Mouse (Mus musculus): ENCODE results near the gene Sp6. TPM values are rescaled to one million over a fixed set of nuclear protein-coding genes. Genes with fewer than 3 reads are reported as not detected.

The Sp6 gene
- polyA plus RNA-seq, 1 experiment, result 12.4 TPM

DNA sequence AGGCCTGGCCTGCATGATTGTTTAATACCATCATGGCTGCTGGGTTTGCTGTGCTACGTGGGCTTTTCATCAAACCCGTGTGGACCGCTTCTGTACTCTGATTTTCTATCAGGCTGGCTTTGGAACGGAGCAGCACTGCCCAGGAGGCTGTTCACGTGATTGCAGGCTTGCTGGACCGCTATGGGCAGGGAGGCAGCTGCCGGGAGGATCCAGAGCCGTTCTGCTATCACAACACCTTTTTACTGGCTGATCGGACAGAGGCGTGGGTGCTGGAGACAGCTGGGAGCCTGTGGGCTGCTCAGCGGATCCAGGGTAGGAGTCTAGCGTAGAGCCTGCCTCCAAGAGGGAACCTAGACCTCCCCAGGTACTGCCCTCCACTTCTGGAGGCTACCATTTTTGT is 18.8 kb downstream of the Sp6 start:
- Histone ChIP-seq H3K9ac (ENCODE audit: low read depth, poor library complexity, severe bottlenecking) (no peak overlapping the region), H3K4me1 (ENCODE audit: control insufficient read depth, insufficient read depth, low read length) (no peaks in the 10 kb centered on the region), H3K27ac (ENCODE audit: insufficient read depth, low read length) (no peak overlapping the region), H3K4me3 (ENCODE audit: low read depth, low read length) (no peak overlapping the region), H3K36me3 (ENCODE audit: control insufficient read depth, insufficient read depth, low read length, poor library complexity, severe bottlenecking) (no peaks in the 10 kb centered on the region), H3K9me3 (replicated peaks; ENCODE audit: control insufficient read depth, insufficient read depth, low read length, poor library complexity, severe bottlenecking) (no peaks in the 10 kb centered on the region), H3K27me3 (ENCODE audit: control insufficient read depth, insufficient read depth, low read length, poor library complexity, severe bottlenecking) (no peaks in the 10 kb centered on the region)
- TF ChIP-seq CTCF (IDR thresholded peaks at IDR 0.05; ENCODE audit: low read depth, low read length), result no peak
- TF ChIP-seq POLR2A (IDR thresholded peaks at IDR 0.05; ENCODE audit: insufficient read depth, low read length), result no peak
- no peak for TF ChIP-seq EP300 (IDR thresholded peaks at IDR 0.05; ENCODE audit: insufficient read depth, low read depth, low read length)

DNA sequence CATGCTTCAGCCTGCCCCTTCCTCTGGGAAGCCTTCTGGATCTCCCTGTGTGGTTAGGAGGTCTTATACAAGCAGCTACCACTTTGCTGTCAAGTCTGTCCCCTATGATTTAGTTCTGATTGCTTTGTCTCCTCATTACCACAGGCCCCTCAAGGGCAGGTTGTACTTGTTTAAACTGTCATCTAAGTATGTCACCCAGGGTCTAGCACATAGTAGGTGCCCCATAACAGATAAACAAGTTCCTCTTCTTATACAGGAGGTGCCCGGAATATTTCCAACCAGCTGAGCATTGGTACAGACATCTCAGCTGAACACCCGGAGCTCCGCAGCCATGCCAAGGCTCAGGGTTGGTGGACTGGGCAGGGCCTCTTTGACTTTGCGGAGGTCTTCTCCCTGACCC is 19.3 kb downstream of the Sp6 start:
- H3K36me3 ChIP-seq (ENCODE audit: control insufficient read depth, insufficient read depth, low read length, poor library complexity, severe bottlenecking), result no peaks in the 10 kb centered on the region
- H3K9me3 ChIP-seq (replicated peaks; ENCODE audit: control insufficient read depth, insufficient read depth, low read length, poor library complexity, severe bottlenecking), result no peaks in the 10 kb centered on the region
- no peaks in the 10 kb centered on the region for H3K4me1 ChIP-seq (ENCODE audit: control insufficient read depth, insufficient read depth, low read length)
- no peak overlapping the region for H3K9ac ChIP-seq (ENCODE audit: low read depth, poor library complexity, severe bottlenecking)
- TF ChIP-seq EP300 (IDR thresholded peaks at IDR 0.05; ENCODE audit: insufficient read depth, low read depth, low read length) (no peak), POLR2A (IDR thresholded peaks at IDR 0.05; ENCODE audit: insufficient read depth, low read length) (no peak), CTCF (IDR thresholded peaks at IDR 0.05; ENCODE audit: low read depth, low read length) (no peak)
- H3K4me3 ChIP-seq (ENCODE audit: low read depth, low read length), result no peak overlapping the region
- no peak overlapping the region for H3K27ac ChIP-seq (ENCODE audit: insufficient read depth, low read length)
- H3K27me3 ChIP-seq (ENCODE audit: control insufficient read depth, insufficient read depth, low read length, poor library complexity, severe bottlenecking), result no peaks in the 10 kb centered on the region

DNA sequence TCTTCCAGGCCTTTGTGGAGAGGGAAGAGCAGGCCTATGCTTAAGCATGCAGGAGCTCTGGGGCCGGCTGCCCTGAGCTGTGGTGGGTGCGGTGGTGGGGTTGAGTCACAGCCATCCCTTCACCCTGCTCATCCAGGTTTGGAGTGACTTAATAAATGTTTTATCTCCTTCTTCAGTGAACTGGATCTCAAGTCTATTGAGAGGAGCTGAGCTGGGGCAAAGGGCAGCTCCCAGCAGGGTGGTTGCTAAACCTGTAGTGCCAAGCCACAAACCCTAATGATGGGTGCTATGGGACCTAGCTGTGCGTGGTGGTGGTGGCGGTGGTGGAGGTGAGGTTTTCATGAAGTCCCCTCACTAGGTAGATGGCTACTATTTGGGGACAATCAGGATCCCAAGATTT is 20.6 kb downstream of the Sp6 start:
- Histone ChIP-seq H3K9me3 (replicated peaks; ENCODE audit: control insufficient read depth, insufficient read depth, low read length, poor library complexity, severe bottlenecking) (no peaks in the 10 kb centered on the region), H3K4me3 (ENCODE audit: low read depth, low read length) (no peak overlapping the region), H3K4me1 (ENCODE audit: control insufficient read depth, insufficient read depth, low read length) (no peaks in the 10 kb centered on the region), H3K9ac (ENCODE audit: low read depth, poor library complexity, severe bottlenecking) (no peak overlapping the region), H3K36me3 (ENCODE audit: control insufficient read depth, insufficient read depth, low read length, poor library complexity, severe bottlenecking) (no peaks in the 10 kb centered on the region), H3K27ac (ENCODE audit: insufficient read depth, low read length) (no peak overlapping the region), H3K27me3 (ENCODE audit: control insufficient read depth, insufficient read depth, low read length, poor library complexity, severe bottlenecking) (no peaks in the 10 kb centered on the region)
- TF ChIP-seq CTCF (IDR thresholded peaks at IDR 0.05; ENCODE audit: low read depth, low read length), result no peak
- no peak for TF ChIP-seq POLR2A (IDR thresholded peaks at IDR 0.05; ENCODE audit: insufficient read depth, low read length)
- no peak for TF ChIP-seq EP300 (IDR thresholded peaks at IDR 0.05; ENCODE audit: insufficient read depth, low read depth, low read length)

DNA sequence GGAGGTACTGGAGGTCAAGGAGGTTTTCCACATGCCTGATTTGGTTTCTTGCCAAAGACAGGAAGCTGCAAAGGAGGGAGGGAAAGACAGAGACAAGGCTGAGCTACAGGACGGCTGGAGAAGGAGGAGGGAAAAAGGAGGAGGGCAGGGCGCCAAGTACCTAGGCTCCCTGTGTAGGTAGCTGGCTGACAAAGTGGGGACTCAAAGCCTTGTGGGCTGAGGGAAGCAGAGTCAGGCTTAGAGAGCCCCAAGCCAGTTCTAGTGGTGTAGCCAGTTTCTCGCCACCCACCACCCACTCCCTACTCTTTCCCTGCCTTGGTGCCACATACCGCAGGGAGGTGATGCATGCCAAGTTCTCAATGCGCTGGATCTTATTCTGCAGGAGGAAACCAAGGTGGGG is 22.9 kb downstream of the Sp6 start:
- no peak overlapping the region for H3K9ac ChIP-seq (ENCODE audit: low read depth, poor library complexity, severe bottlenecking)
- no peak overlapping the region for H3K27ac ChIP-seq (ENCODE audit: insufficient read depth, low read length)
- no peak overlapping the region for H3K4me3 ChIP-seq (ENCODE audit: low read depth, low read length)
- H3K27me3 ChIP-seq (ENCODE audit: control insufficient read depth, insufficient read depth, low read length, poor library complexity, severe bottlenecking), result no peaks in the 10 kb centered on the region
- no peaks in the 10 kb centered on the region for H3K4me1 ChIP-seq (ENCODE audit: control insufficient read depth, insufficient read depth, low read length)
- no peaks in the 10 kb centered on the region for H3K9me3 ChIP-seq (replicated peaks; ENCODE audit: control insufficient read depth, insufficient read depth, low read length, poor library complexity, severe bottlenecking)
- no peaks in the 10 kb centered on the region for H3K36me3 ChIP-seq (ENCODE audit: control insufficient read depth, insufficient read depth, low read length, poor library complexity, severe bottlenecking)
- TF ChIP-seq POLR2A (IDR thresholded peaks at IDR 0.05; ENCODE audit: insufficient read depth, low read length) (no peak), CTCF (IDR thresholded peaks at IDR 0.05; ENCODE audit: low read depth, low read length) (no peak), EP300 (IDR thresholded peaks at IDR 0.05; ENCODE audit: insufficient read depth, low read depth, low read length) (no peak)

DNA sequence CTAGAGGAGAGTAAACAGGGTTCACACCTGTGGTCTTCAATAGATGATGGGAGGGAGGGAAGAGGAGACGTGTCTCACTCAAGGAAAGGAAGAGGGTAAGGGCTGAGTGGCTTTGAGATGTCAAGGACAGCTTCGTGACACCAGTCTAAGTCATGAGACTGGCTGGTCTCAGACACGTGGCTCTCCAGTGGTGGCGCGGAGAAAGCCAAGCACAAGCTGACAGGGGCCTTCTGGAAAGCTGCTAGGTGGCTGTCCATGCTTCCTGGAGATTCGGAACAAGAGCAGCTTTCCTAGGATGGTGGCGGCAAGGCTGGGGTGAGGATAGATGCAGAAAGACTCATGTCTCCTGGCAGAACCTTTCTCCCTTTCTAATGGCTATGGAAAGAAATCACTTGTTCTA is 25.7 kb downstream of the Sp6 start:
- Histone ChIP-seq H3K27ac (ENCODE audit: insufficient read depth, low read length) (no peak overlapping the region), H3K9ac (ENCODE audit: low read depth, poor library complexity, severe bottlenecking) (no peak overlapping the region), H3K9me3 (replicated peaks; ENCODE audit: control insufficient read depth, insufficient read depth, low read length, poor library complexity, severe bottlenecking) (no peaks in the 10 kb centered on the region), H3K4me3 (ENCODE audit: low read depth, low read length) (no peak overlapping the region), H3K27me3 (ENCODE audit: control insufficient read depth, insufficient read depth, low read length, poor library complexity, severe bottlenecking) (no peaks in the 10 kb centered on the region), H3K4me1 (ENCODE audit: control insufficient read depth, insufficient read depth, low read length) (no peaks in the 10 kb centered on the region), H3K36me3 (ENCODE audit: control insufficient read depth, insufficient read depth, low read length, poor library complexity, severe bottlenecking) (no peaks in the 10 kb centered on the region)
- TF ChIP-seq CTCF (IDR thresholded peaks at IDR 0.05; ENCODE audit: low read depth, low read length), result no peak
- TF ChIP-seq POLR2A (IDR thresholded peaks at IDR 0.05; ENCODE audit: insufficient read depth, low read length), result no peak
- no peak for TF ChIP-seq EP300 (IDR thresholded peaks at IDR 0.05; ENCODE audit: insufficient read depth, low read depth, low read length)

DNA sequence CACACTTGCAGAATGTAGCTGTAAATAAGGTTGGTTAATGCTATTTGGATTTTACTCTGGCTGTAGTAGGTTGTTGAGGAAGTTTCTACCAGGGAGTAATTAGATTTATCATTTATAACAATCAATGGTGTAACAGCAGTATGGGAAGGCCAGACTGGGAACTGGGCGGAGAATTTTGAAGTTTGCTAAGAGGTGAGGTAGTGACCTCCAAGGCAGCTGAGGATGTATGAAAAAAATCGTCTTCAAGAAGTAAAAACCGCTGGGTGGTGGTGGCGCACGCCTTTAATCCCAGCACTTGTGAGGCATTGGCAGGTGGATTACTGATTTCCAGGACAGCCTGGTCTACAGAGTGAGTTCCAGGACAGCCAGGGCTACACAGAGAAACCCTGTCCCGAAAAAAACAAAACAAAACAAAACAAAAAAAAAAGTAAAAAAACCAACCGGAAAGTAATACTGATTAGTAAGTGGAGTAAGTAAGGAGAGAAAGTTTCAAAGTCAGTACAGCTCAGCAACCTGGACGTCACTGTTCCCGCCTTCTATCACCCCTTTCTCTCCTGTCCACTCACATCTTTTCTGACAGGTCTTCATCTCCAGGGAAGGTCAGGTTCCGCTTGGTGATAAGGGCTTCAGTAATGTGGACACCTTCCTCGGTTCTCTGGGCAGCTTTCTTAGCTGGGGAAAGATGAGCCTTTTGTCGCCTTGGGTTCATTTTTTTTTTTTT is 27.3 kb downstream of the Sp6 start:
- Histone ChIP-seq H3K27me3 (ENCODE audit: control insufficient read depth, insufficient read depth, low read length, poor library complexity, severe bottlenecking) (no peaks in the 10 kb centered on the region), H3K36me3 (ENCODE audit: control insufficient read depth, insufficient read depth, low read length, poor library complexity, severe bottlenecking) (no peaks in the 10 kb centered on the region), H3K9me3 (replicated peaks; ENCODE audit: control insufficient read depth, insufficient read depth, low read length, poor library complexity, severe bottlenecking) (no peaks in the 10 kb centered on the region), H3K27ac (ENCODE audit: insufficient read depth, low read length) (no peak overlapping the region), H3K9ac (ENCODE audit: low read depth, poor library complexity, severe bottlenecking) (no peak overlapping the region), H3K4me1 (ENCODE audit: control insufficient read depth, insufficient read depth, low read length) (no peaks in the 10 kb centered on the region), H3K4me3 (ENCODE audit: low read depth, low read length) (no peak overlapping the region)
- no peak for TF ChIP-seq EP300 (IDR thresholded peaks at IDR 0.05; ENCODE audit: insufficient read depth, low read depth, low read length)
- TF ChIP-seq CTCF (IDR thresholded peaks at IDR 0.05; ENCODE audit: low read depth, low read length), result no peak
- no peak for TF ChIP-seq POLR2A (IDR thresholded peaks at IDR 0.05; ENCODE audit: insufficient read depth, low read length)
